Mouse (Mus musculus) spleen, adult 2 months (tissue): ENCODE results near the gene Pprc1. TPM values are rescaled to one million over a fixed set of nuclear protein-coding genes. Genes with fewer than 3 reads are reported as not detected.
A peak's percentile ranks its signal among the peaks of the same experiment; 100 is the strongest.

Experiments
- DNase-seq, 2 experiments: peaks; one replicate each; pipeline versions ENCODE4 v3.0.0 to v3.0.0-alpha.2; 2012 to 2021; ENCODE audit warnings: low spot score in 2 of 2, low read depth in 1 of 2
- H3K27ac ChIP-seq: fragments of 200-500 bp; 2 replicates; pipeline ENCODE4 v1.5.1; 2012; ENCODE audit warnings: low read length, inconsistent platforms; ENCODE audit not compliant: insufficient read depth
- H3K27me3 ChIP-seq: fragments of 200-500 bp; 2 replicates; pipeline ENCODE4 v1.6.1; 2012; ENCODE audit warnings: mild to moderate bottlenecking, moderate library complexity, low read length, inconsistent platforms; ENCODE audit not compliant: control insufficient read depth, insufficient read depth
- H3K36me3 ChIP-seq: fragments of 200-500 bp; 2 replicates; pipeline ENCODE4 v1.6.1; 2012; ENCODE audit warnings: mild to moderate bottlenecking, low read length, inconsistent platforms; ENCODE audit not compliant: control insufficient read depth, insufficient read depth
- H3K4me1 ChIP-seq: fragments of 200-500 bp; 2 replicates; pipeline ENCODE4 v1.6.1; 2011; ENCODE audit warnings: inconsistent platforms; ENCODE audit not compliant: control insufficient read depth, insufficient read depth, insufficient read length
- H3K4me3 ChIP-seq: fragments of 200-500 bp; 2 replicates; pipeline ENCODE4 v1.5.1; 2011; ENCODE audit warnings: mild to moderate bottlenecking, inconsistent platforms; ENCODE audit not compliant: insufficient read depth, insufficient read length; ENCODE audit errors: extremely low read depth
- CTCF ChIP-seq: fragments of 200-500 bp; IDR thresholded peaks from 2 replicates; pipeline ENCODE4 v1.5.1; 2011; ENCODE audit warnings: mild to moderate bottlenecking, inconsistent platforms; ENCODE audit not compliant: insufficient read depth, insufficient read length, insufficient replicate concordance; ENCODE audit errors: extremely low read depth
- POLR2A ChIP-seq: fragments of 200-500 bp; IDR thresholded peaks from 2 replicates; pipeline ENCODE4 v1.6.1; 2011; ENCODE audit warnings: low read depth, low read length, inconsistent platforms
- WGBS: fragments of 180-500 bp; shearing (Covaris S2); methylation state at CpG from one replicate; pipeline ENCODE4 v1.1.7; 2018; 5-methylcytosine and 5-hydroxymethylcytosine counted together
- polyA plus RNA-seq: library from polyadenylated mRNA; depleted of rRNA; stranded (reverse); fragments of >200 nt; gene quantifications from 2 replicates; pipeline ENCODE4 v1.2.3, GENCODE M21; 2012

Gene Pprc1
- polyA plus RNA-seq, 1 experiment, result 28.5 TPM

- H3K27me3 ChIP-seq, result no peaks in the 10 kb centered on the region
- peak overlapping the region; percentile 96 for H3K27ac ChIP-seq
- under 1% methylated on average over 21 of the region's 30 CpGs for WGBS
- TF ChIP-seq CTCF (no peak), POLR2A (peak; percentile 26; the same call in 1 of the 2 replicates)
- peak overlapping the region; percentile 78 for H3K4me3 ChIP-seq
- peak; percentile 65 to 91 for DNase-seq
- H3K4me1 ChIP-seq, result peaks cover 45% of the 10 kb centered on the region; the same call in 1 of the 2 replicates
- peaks cover 18% of the 10 kb centered on the region for H3K36me3 ChIP-seq
These were observed 5.2 kb upstream of the Pprc1 start for GRCm38 (mm10) chr19:46039478-46039877.

- Histone ChIP-seq H3K4me1 (peaks cover 45% of the 10 kb centered on the region; the same call in 1 of the 2 replicates), H3K4me3 (peak overlapping the region; percentile 78; the same call in 1 of the 2 replicates), H3K36me3 (peaks cover 9% of the 10 kb centered on the region), H3K27ac (peak overlapping the region; percentile 96), H3K27me3 (no peaks in the 10 kb centered on the region)
- 19% methylated on average over 14 of the region's 14 CpGs for WGBS
- peak in 1 of 2 experiments; percentile 42 for DNase-seq
- TF ChIP-seq POLR2A, result no peak
- TF ChIP-seq CTCF, result no peak
These were observed 4.4 kb upstream of the Pprc1 start for GRCm38 (mm10) chr19:46040149-46040902.

- DNase-seq, result peak in 1 of 2 experiments; percentile 30
These were observed 3.3 kb upstream of the Pprc1 start for GRCm38 (mm10) chr19:46041299-46041932.

GRCm38 (mm10) chr19:46041933-46042475 is 2.7 kb upstream of the Pprc1 start:
- DNase-seq, result peak in 1 of 2 experiments; percentile 41
- Histone ChIP-seq H3K27ac (peak overlapping the region; percentile 61), H3K36me3 (no peaks in the 10 kb centered on the region), H3K4me3 (peak overlapping the region; percentile 5; the same call in 1 of the 2 replicates), H3K4me1 (peaks cover 49% of the 10 kb centered on the region; the same call in 1 of the 2 replicates), H3K27me3 (no peaks in the 10 kb centered on the region)
- TF ChIP-seq CTCF (no peak), POLR2A (no peak)
- WGBS, result 3% methylated on average over 14 of the region's 14 CpGs

More at GRCm38 (mm10) chr19:46041299-46041932, 3.3 kb upstream of the Pprc1 start:
- peaks cover 49% of the 10 kb centered on the region; the same call in 1 of the 2 replicates for H3K4me1 ChIP-seq
- no peak for TF ChIP-seq CTCF
- TF ChIP-seq POLR2A, result no peak
- H3K4me3 ChIP-seq, result no peak overlapping the region; the same call in 1 of the 2 replicates
- H3K27ac ChIP-seq, result peak overlapping the region; percentile 61
- 15% methylated on average over 7 of the region's 7 CpGs for WGBS
- H3K36me3 ChIP-seq, result no peaks in the 10 kb centered on the region
- no peaks in the 10 kb centered on the region for H3K27me3 ChIP-seq

GRCm38 (mm10) chr19:46042476-46043011 is 2.1 kb upstream of the Pprc1 start:
- Histone ChIP-seq H3K4me1 (peaks cover 45% of the 10 kb centered on the region; the same call in 1 of the 2 replicates), H3K36me3 (no peaks in the 10 kb centered on the region), H3K4me3 (peak overlapping the region; percentile 5; the same call in 1 of the 2 replicates), H3K27me3 (no peaks in the 10 kb centered on the region), H3K27ac (peak overlapping the region; percentile 55)
- no peak for DNase-seq
- no peak for TF ChIP-seq CTCF
- 9% methylated on average over 6 of the region's 6 CpGs for WGBS

GRCm38 (mm10) chr19:46043380-46043779 is 1.3 kb upstream of the Pprc1 start:
- H3K27me3 ChIP-seq, result no peaks in the 10 kb centered on the region
- H3K27ac ChIP-seq, result peak overlapping the region; percentile 55; the same call in 1 of the 2 replicates
- no peaks in the 10 kb centered on the region for H3K36me3 ChIP-seq
- DNase-seq, result no peak
- TF ChIP-seq POLR2A, result no peak
- TF ChIP-seq CTCF, result no peak
- H3K4me3 ChIP-seq, result no peak overlapping the region
- H3K4me1 ChIP-seq, result peaks cover 40% of the 10 kb centered on the region; the same call in 1 of the 2 replicates
- 49% methylated on average over 7 of the region's 7 CpGs for WGBS
